In the genomic region with DNA sequence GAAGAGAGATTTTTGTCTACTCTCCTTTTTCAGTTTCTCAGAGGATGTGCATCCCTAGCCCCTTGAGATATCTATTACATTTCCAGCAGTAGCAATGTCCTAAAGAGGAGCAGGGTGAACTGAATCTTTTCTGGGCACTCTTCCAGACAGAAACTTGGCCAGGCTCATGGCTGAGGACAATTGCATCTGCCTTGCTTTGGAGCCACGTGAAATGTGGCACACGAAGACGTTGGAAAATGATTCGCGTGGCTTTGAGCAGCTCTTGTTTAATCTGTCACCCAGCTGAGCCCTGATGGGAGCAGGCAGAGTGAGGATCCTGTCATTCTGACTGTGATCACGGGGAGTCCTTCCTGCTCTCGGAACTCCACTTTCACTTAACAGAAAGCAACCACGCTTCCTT, we compare ENCODE assay signal across 11 mouse cellular contexts.
DNase-seq lines count a peak whose midpoint lies in the region; ATAC-seq lines count a peak whose summit lies in the region.
"Had no signal": no experiment of that assay in that cellular context is flagged by ENCODE, and none has a peak within 500 bp of the region (broad histone marks: within the 10 kb centered on the region; RNA-seq: fewer than 3 reads in every experiment).

No protein-coding gene starts in this region.

- no peaks in the 10 kb centered on the region for H3K27me3 ChIP-seq in heart, embryonic 11.5 days (ENCODE audit: control insufficient read depth, insufficient read depth, low read length)

- no peak overlapping the region for H3K27ac ChIP-seq in heart, embryonic 11.5 days (ENCODE audit: low read depth, low read length)

- no peaks in the 10 kb centered on the region for H3K4me1 ChIP-seq in heart, embryonic 11.5 days (ENCODE audit: control insufficient read depth, insufficient read depth, low read length)

- no peak for ATAC-seq in heart, embryonic 11.5 days (replicated peaks; ENCODE audit: insufficient number of reproducible peaks, low FRiP score, low TSS enrichment)
- ATAC-seq: midbrain, embryonic 16.5 days had no signal

- H3K9ac ChIP-seq in heart, embryonic 11.5 days (ENCODE audit: low read depth, low read length): no peak overlapping the region

- no peaks in the 10 kb centered on the region for H3K9me3 ChIP-seq in heart, embryonic 11.5 days (replicated peaks; ENCODE audit: control insufficient read depth, low read length)

- no peak overlapping the region for H3K4me3 ChIP-seq in heart, embryonic 11.5 days (ENCODE audit: low read depth, low read length)

- no peaks in the 10 kb centered on the region for H3K36me3 ChIP-seq in heart, embryonic 11.5 days (ENCODE audit: control insufficient read depth, insufficient read depth, low read length)

- intact Hi-C loops in heart, postnatal 10 days (cut with DNase I): no loop called here

- DNase-seq in heart, postnatal 10 days: peak; percentile 19 to 33
- DNase-seq in retina, postnatal 1 day: peak; percentile 14
- no peak for DNase-seq in retina, embryonic 14.5 days (ENCODE audit: low spot score)
- DNase-seq in layer of hippocampus, postnatal 14 days (ENCODE audit: low spot score in 2 of 2): peak; percentile 26 to 56
- no peak for DNase-seq in spleen, adult 18-20 months
- no peak for DNase-seq in gastrocnemius, postnatal 4 days (ENCODE audit: low spot score in 2 of 2)
- DNase-seq: adrenal gland, postnatal 14 days; kidney, adult 8-10 months; liver had no signal

- 68% methylated on average over 8 of the region's 8 CpGs for WGBS in heart, embryonic 11.5 days (ENCODE audit: insufficient replicate concordance)

- H3K4me2 ChIP-seq in heart, embryonic 11.5 days: no peak overlapping the region

Comparison
In these comparisons a context has a peak if more than half of its experiments do, and no peak if none do; other contexts are left out.
1. DNase-seq: peak in heart, postnatal 10 days (2 of 2), retina, postnatal 1 day (single experiment) and layer of hippocampus, postnatal 14 days (2 of 2); none in retina, embryonic 14.5 days (single experiment), spleen, adult 18-20 months (0 of 2) and gastrocnemius, postnatal 4 days (0 of 2).